Mouse (Mus musculus) heart, postnatal 0 days (tissue): ENCODE measurements around the gene Cd70. TPM values are rescaled to one million over a fixed set of nuclear protein-coding genes. Genes with fewer than 3 reads are reported as not detected.
A peak's percentile ranks its signal among the peaks of the same experiment; 100 is the strongest.

Source experiments
- ATAC-seq: fragments of 200-750 bp; cut with Nextera tagmentation; 2 replicates; pipeline ENCODE4 v1.8.0; 2017; ENCODE audit warnings: low read depth, moderate number of reproducible peaks, moderate library complexity; ENCODE audit not compliant: insufficient read depth
- DNase-seq: peaks from one replicate; pipeline ENCODE4 v3.0.0-alpha.2; 2016; ENCODE audit warnings: low spot score
- H3K27ac ChIP-seq: fragments of 300-500 bp; sonication (generic); 2 replicates; pipeline ENCODE4 v1.5.1; 2014; ENCODE audit warnings: low read depth, mild to moderate bottlenecking
- H3K27me3 ChIP-seq: fragments of 300-500 bp; sonication (generic); 2 replicates; pipeline ENCODE4 v1.6.1; 2014; ENCODE audit warnings: low read length, mixed read lengths; ENCODE audit not compliant: control insufficient read depth, insufficient read depth
- H3K36me3 ChIP-seq: fragments of 300-500 bp; sonication (generic); replicated peaks from 2 replicates; pipeline ENCODE4 v1.6.1; 2014; ENCODE audit warnings: low read length, mixed read lengths; ENCODE audit not compliant: control insufficient read depth, insufficient read depth
- H3K4me1 ChIP-seq: fragments of 300-500 bp; sonication (generic); 2 replicates; pipeline ENCODE4 v1.6.1; 2014; ENCODE audit warnings: antibody characterized with exemption; ENCODE audit not compliant: control insufficient read depth, insufficient read depth
- H3K4me2 ChIP-seq: fragments of 300-500 bp; sonication (generic); 2 replicates; pipeline ENCODE4 v1.6.1; 2014; ENCODE audit warnings: low read depth, mild to moderate bottlenecking, low read length, moderate library complexity
- H3K4me3 ChIP-seq: fragments of 300-500 bp; sonication (generic); 2 replicates; pipeline ENCODE4 v1.5.1; 2014; ENCODE audit warnings: low read depth, low read length
- H3K9ac ChIP-seq: fragments of 300-500 bp; sonication (generic); replicated peaks from 2 replicates; pipeline ENCODE4 v1.6.1; 2014; ENCODE audit warnings: low read depth, low read length, mixed read lengths
- H3K9me3 ChIP-seq: fragments of 300-500 bp; sonication (generic); replicated peaks from 2 replicates; pipeline ENCODE4 v1.6.1; 2016; ENCODE audit warnings: low read length; ENCODE audit not compliant: control insufficient read depth
- CTCF ChIP-seq: IDR thresholded peaks from 2 replicates; pipeline ENCODE4 v1.5.1; 2016; ENCODE audit warnings: antibody characterized with exemption, control low read depth, low read depth
- EP300 ChIP-seq: IDR thresholded peaks from 2 replicates; pipeline ENCODE4 v1.6.1; 2016; ENCODE audit warnings: antibody characterized with exemption, low read depth
- WGBS: fragments of 180-500 bp; shearing (Covaris S2); extraction: QIAGEN DNeasy Blood & Tissue Kit; methylation state at CpG from one replicate; pipeline ENCODE4 v1.1.7; 2014; 5-methylcytosine and 5-hydroxymethylcytosine counted together
- polyA plus RNA-seq: library from polyadenylated mRNA; unstranded; fragments of >200 nt; fragmentation: Nextera tagmentation; extraction: Ambion mirVana; gene quantifications from 2 replicates; pipeline ENCODE4 v1.2.1, GENCODE M21; 2015
- total RNA-seq: library from RNA; depleted of rRNA; stranded (reverse); fragments of >200 nt; gene quantifications from 2 replicates; pipeline ENCODE4 v1.2.3, GENCODE M21; 2014; ENCODE audit warnings: low replicate concordance; rRNA removed

Gene Cd70
- total and polyA plus RNA-seq, 2 experiments from 2014 or later = not detected

DNA sequence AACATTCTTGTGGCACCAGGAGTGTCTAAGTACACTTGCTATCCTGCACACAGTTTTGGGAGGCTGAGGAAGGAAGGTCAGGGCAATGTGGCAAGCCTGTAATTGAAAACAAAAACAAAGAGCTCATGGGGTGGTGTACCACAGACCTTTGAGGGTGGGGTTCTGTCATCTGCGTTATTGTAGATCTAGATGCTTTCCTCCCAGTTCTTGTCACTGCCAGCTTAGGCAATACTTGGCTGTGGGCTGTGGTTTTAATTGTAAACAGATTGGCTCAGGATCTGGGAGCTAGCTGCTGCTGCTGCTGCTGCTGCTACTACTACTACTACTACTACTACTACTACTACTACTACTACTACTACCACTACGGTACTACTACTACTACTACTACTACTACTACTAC lies 47.3 kb downstream of the Cd70 start:
- ATAC-seq (no peak), DNase-seq (no peak)
- Histone ChIP-seq H3K4me2 (no peak overlapping the region), H3K9ac (no peak overlapping the region), H3K27me3 (0 out of 2 replicates have a peak, but pooled peaks cover 4% of the 10 kb centered on the region), H3K4me3 (no peak overlapping the region), H3K9me3 (no peaks in the 10 kb centered on the region), H3K4me1 (peaks cover 17% of the 10 kb centered on the region; the same call in 1 of the 2 replicates), H3K27ac (no peak overlapping the region), H3K36me3 (no peaks in the 10 kb centered on the region)
- WGBS = 62% methylated on average over 2 of the region's 2 CpGs
- no peak for TF ChIP-seq CTCF
- no peak for TF ChIP-seq EP300

GRCm38 (mm10) chr17:57099629-57100325 lies 49.8 kb downstream of the Cd70 start:
- no peak for ATAC-seq
- no peaks in the 10 kb centered on the region for H3K9me3 ChIP-seq
- H3K9ac ChIP-seq = no peak overlapping the region
- H3K4me1 ChIP-seq = 0 out of 2 replicates have a peak, but pooled peaks cover 4% of the 10 kb centered on the region
- H3K4me3 ChIP-seq = no peak overlapping the region
- DNase-seq = no peak
- no peaks in the 10 kb centered on the region for H3K36me3 ChIP-seq
- TF ChIP-seq CTCF (no peak), EP300 (no peak)
- H3K27me3 ChIP-seq = 0 out of 2 replicates have a peak, but pooled peaks cover 7% of the 10 kb centered on the region
- no peak overlapping the region for H3K27ac ChIP-seq
- no peak overlapping the region for H3K4me2 ChIP-seq
- 5% methylated on average over 10 of the region's 10 CpGs for WGBS

DNA sequence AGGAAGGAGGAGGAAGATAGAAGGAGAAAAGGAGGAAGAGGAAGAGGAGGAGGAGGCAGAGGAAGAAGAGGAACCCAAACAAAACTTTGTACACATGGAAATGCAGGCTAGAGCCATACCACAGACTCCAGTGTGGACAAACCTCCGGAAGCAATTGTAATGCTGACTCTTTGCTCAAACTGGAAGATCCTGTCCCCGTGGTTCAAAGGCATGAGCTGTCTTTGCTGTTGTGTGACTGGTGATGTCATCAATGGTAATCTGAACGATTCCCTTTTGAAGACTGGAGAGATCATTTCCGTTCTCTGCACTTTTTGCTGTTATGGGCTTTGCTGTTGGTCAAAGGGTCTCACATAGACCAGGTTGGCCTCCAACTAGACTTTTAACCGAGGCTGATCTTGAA lies 51.3 kb downstream of the Cd70 start:
- DNase-seq = no peak
- Histone ChIP-seq H3K27me3 (0 out of 2 replicates have a peak, but pooled peaks cover 7% of the 10 kb centered on the region), H3K4me2 (no peak overlapping the region), H3K27ac (no peak overlapping the region), H3K36me3 (no peaks in the 10 kb centered on the region), H3K4me1 (no peaks in the 10 kb centered on the region), H3K9me3 (no peaks in the 10 kb centered on the region), H3K4me3 (no peak overlapping the region), H3K9ac (no peak overlapping the region)
- no peak for ATAC-seq
- WGBS = 65% methylated on average over 5 of the region's 5 CpGs
- TF ChIP-seq CTCF (no peak), EP300 (no peak)

DNA sequence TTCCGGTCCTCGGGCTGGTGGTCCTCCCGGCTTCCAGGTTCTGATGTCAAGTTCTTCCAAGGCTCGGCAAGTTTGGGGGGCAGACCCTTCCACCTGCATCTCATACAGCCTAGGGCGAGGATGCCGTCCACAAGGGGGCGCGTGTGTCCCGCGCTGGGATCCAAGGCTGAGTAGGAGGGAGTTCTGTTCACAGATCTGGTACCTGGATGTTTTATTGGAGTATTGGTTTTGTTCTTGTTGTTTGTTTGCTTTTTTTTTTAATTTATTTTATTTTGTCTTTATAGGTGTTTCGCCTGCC lies 53.0 kb downstream of the Cd70 start:
- ATAC-seq = peak; percentile 78
- peak overlapping the region; percentile 48; the same call in 1 of the 2 replicates for H3K4me2 ChIP-seq
- no peak overlapping the region for H3K9ac ChIP-seq
- WGBS = 0% methylated on average over 11 of the region's 11 CpGs
- H3K4me3 ChIP-seq = peak overlapping the region; percentile 20
- no peaks in the 10 kb centered on the region for H3K4me1 ChIP-seq
- no peak overlapping the region for H3K27ac ChIP-seq
- 0 out of 2 replicates have a peak, but pooled peaks cover 7% of the 10 kb centered on the region for H3K27me3 ChIP-seq
- H3K36me3 ChIP-seq = no peaks in the 10 kb centered on the region
- no peaks in the 10 kb centered on the region for H3K9me3 ChIP-seq
- DNase-seq = no peak
- no peak for TF ChIP-seq EP300
- peak; percentile 88 for TF ChIP-seq CTCF

Other genes with a start within 250 kb of the Cd70 start
- 29.8 and 48.5 TPM in 2 replicates for gene Mllt1, start 214.4 kb downstream of the Cd70 start, total RNA-seq
- 14.4 and 15.3 TPM in 2 replicates for gene Mllt1, start 214.4 kb downstream of the Cd70 start, polyA plus RNA-seq
- not detected in 2 replicates for gene Acer1, start 167.7 kb downstream of the Cd70 start, total RNA-seq
- gene Acer1, start 167.7 kb downstream of the Cd70 start, polyA plus RNA-seq = 0.05 TPM in 1 of 2 replicates, not detected in the other
- gene Clpp, start 159.5 kb downstream of the Cd70 start, total RNA-seq = 116 and 186 TPM in 2 replicates
- 119 and 124 TPM in 2 replicates for gene Clpp, start 159.5 kb downstream of the Cd70 start, polyA plus RNA-seq
- 85.1 and 96.2 TPM in 2 replicates for gene Alkbh7, start 152.4 kb downstream of the Cd70 start, total RNA-seq
- 83.8 and 89.1 TPM in 2 replicates for gene Alkbh7, start 152.4 kb downstream of the Cd70 start, polyA plus RNA-seq
- gene Pspn, start 149.8 kb downstream of the Cd70 start, total RNA-seq = not detected in 2 replicates
- 0.27 TPM in 2 replicates for gene Pspn, start 149.8 kb downstream of the Cd70 start, polyA plus RNA-seq
- gene Gtf2f1, start 138.5 kb downstream of the Cd70 start, total RNA-seq = 20.7 and 22.9 TPM in 2 replicates
- gene Gtf2f1, start 138.5 kb downstream of the Cd70 start, polyA plus RNA-seq = 30.4 and 31.9 TPM in 2 replicates
- gene Gm17949, start 138.3 kb downstream of the Cd70 start, total RNA-seq = not detected in 2 replicates
- gene Gm17949, start 138.3 kb downstream of the Cd70 start, polyA plus RNA-seq = 0.19 and 0.45 TPM in 2 replicates
- 40.7 and 55.0 TPM in 2 replicates for gene Khsrp, start 118.3 kb downstream of the Cd70 start, total RNA-seq
- gene Khsrp, start 118.3 kb downstream of the Cd70 start, polyA plus RNA-seq = 16.0 and 18.2 TPM in 2 replicates
- not detected in 2 replicates for gene Slc25a41, start 108.1 kb downstream of the Cd70 start, total RNA-seq
- gene Slc25a41, start 108.1 kb downstream of the Cd70 start, polyA plus RNA-seq = not detected in 2 replicates
- gene Crb3, start 90.7 kb downstream of the Cd70 start, total RNA-seq = 1.7 TPM in 1 of 2 replicates, not detected in the other
- gene Crb3, start 90.7 kb downstream of the Cd70 start, polyA plus RNA-seq = 0.66 and 0.77 TPM in 2 replicates
- gene Slc25a23, start 89.9 kb downstream of the Cd70 start, total RNA-seq = 43.9 and 47.5 TPM in 2 replicates
- gene Slc25a23, start 89.9 kb downstream of the Cd70 start, polyA plus RNA-seq = 12.3 and 13.3 TPM in 2 replicates
- gene Dennd1c, start 71.3 kb downstream of the Cd70 start, total RNA-seq = 0.43 and 2.1 TPM in 2 replicates
- 0.70 and 0.96 TPM in 2 replicates for gene Dennd1c, start 71.3 kb downstream of the Cd70 start, polyA plus RNA-seq
- gene Tubb4a, start 62.0 kb downstream of the Cd70 start, total RNA-seq = 1.3 TPM in 1 of 2 replicates, not detected in the other
- 2.8 and 3.3 TPM in 2 replicates for gene Tubb4a, start 62.0 kb downstream of the Cd70 start, polyA plus RNA-seq
- 0.27 and 0.84 TPM in 2 replicates for gene Tnfsf9, start 44.5 kb downstream of the Cd70 start, total RNA-seq
- gene Tnfsf9, start 44.5 kb downstream of the Cd70 start, polyA plus RNA-seq = 0.93 and 1.1 TPM in 2 replicates
- gene Tnfsf14, start 44.4 kb upstream of the Cd70 start, total RNA-seq = not detected in 2 replicates
- not detected in 2 replicates for gene Tnfsf14, start 44.4 kb upstream of the Cd70 start, polyA plus RNA-seq
- gene C3, start 78.4 kb upstream of the Cd70 start, total RNA-seq = 32.5 and 41.7 TPM in 2 replicates
- gene C3, start 78.4 kb upstream of the Cd70 start, polyA plus RNA-seq = 23.4 and 25.6 TPM in 2 replicates
- gene Gpr108, start 98.7 kb upstream of the Cd70 start, total RNA-seq = 30.1 and 41.2 TPM in 2 replicates
- 23.3 and 24.5 TPM in 2 replicates for gene Gpr108, start 98.7 kb upstream of the Cd70 start, polyA plus RNA-seq
- gene Trip10, start 99.7 kb upstream of the Cd70 start, total RNA-seq = 26.6 and 28.7 TPM in 2 replicates
- gene Trip10, start 99.7 kb upstream of the Cd70 start, polyA plus RNA-seq = 32.3 and 32.4 TPM in 2 replicates
- 2.6 and 2.7 TPM in 2 replicates for gene Vav1, start 129.3 kb upstream of the Cd70 start, total RNA-seq
- gene Vav1, start 129.3 kb upstream of the Cd70 start, polyA plus RNA-seq = 1.0 TPM in 2 replicates
- gene Adgre1, start 208.9 kb upstream of the Cd70 start, total RNA-seq = 7.8 and 8.5 TPM in 2 replicates
- gene Adgre1, start 208.9 kb upstream of the Cd70 start, polyA plus RNA-seq = 2.2 and 2.6 TPM in 2 replicates